In genomic region chr13:9314099-9314712, GRCm38 (mm10) we compare ENCODE assay signal across 8 mouse cellular contexts. TPM values are rescaled to one million over a fixed set of nuclear protein-coding genes. Genes with fewer than 3 reads are reported as not detected.
DNase-seq lines count a peak whose midpoint lies in the region; ATAC-seq and TF ChIP-seq lines count a peak whose summit lies in the region.
"Had no signal": no experiment of that assay in that cellular context is flagged by ENCODE, and none has a peak within 500 bp of the region (broad histone marks: within the 10 kb centered on the region; RNA-seq: fewer than 3 reads in every experiment).

No protein-coding gene starts in this region.

- TF ChIP-seq CTCF in kidney, adult 2 months (conservative IDR thresholded peaks at IDR 0.05; ENCODE audit: insufficient read depth, insufficient read length, low read depth, low read length): no peak

- TF ChIP-seq POLR2A in kidney, adult 2 months (IDR thresholded peaks at IDR 0.05; ENCODE audit: low read depth, low read length): no peak

- H3K4me2 ChIP-seq in kidney, embryonic 14.5 days (replicated peaks; ENCODE audit: low read depth, low read length): no peak overlapping the region
- peak overlapping the region; percentile 33; the same call in 1 of the 2 replicates for H3K4me2 ChIP-seq in heart, embryonic 15.5 days
- H3K4me2 ChIP-seq in lung, embryonic 15.5 days: no peak overlapping the region

- peaks cover 21% of the 10 kb centered on the region for H3K4me1 ChIP-seq in kidney, adult 2 months (ENCODE audit: control insufficient read depth, insufficient read depth, low read length)
- H3K4me1 ChIP-seq in kidney, embryonic 14.5 days (ENCODE audit: control insufficient read depth, insufficient read depth, low read length): no peaks in the 10 kb centered on the region; the same call in 1 of the 2 replicates
- peaks cover 39% of the 10 kb centered on the region for H3K4me1 ChIP-seq in heart, embryonic 15.5 days (replicated peaks)
- H3K4me1 ChIP-seq in lung, embryonic 15.5 days: peaks cover 11% of the 10 kb centered on the region

- no peak overlapping the region for H3K27ac ChIP-seq in kidney, adult 2 months (ENCODE audit: insufficient read depth, low read depth, low read length)
- no peak overlapping the region for H3K27ac ChIP-seq in kidney, embryonic 14.5 days (ENCODE audit: low read depth, low read length)
- H3K27ac ChIP-seq in heart, embryonic 15.5 days: peak overlapping the region; percentile 75
- H3K27ac ChIP-seq in lung, embryonic 15.5 days: peak overlapping the region; percentile 43

- no peak overlapping the region for H3K9ac ChIP-seq in kidney, embryonic 14.5 days (ENCODE audit: low read depth, low read length)
- no peak overlapping the region for H3K9ac ChIP-seq in heart, embryonic 15.5 days
- H3K9ac ChIP-seq in lung, embryonic 15.5 days: no peak overlapping the region

- no peaks in the 10 kb centered on the region for H3K9me3 ChIP-seq in kidney, embryonic 14.5 days (ENCODE audit: control insufficient read depth, low read length)
- no peaks in the 10 kb centered on the region for H3K9me3 ChIP-seq in heart, embryonic 15.5 days (replicated peaks)
- H3K9me3 ChIP-seq in lung, embryonic 15.5 days: no peaks in the 10 kb centered on the region

- H3K36me3 ChIP-seq in kidney, adult 2 months (ENCODE audit: control insufficient read depth, insufficient read depth, low read length): no peaks in the 10 kb centered on the region
- H3K36me3 ChIP-seq in kidney, embryonic 14.5 days (ENCODE audit: control insufficient read depth, insufficient read depth, low read length): no peaks in the 10 kb centered on the region
- no peaks in the 10 kb centered on the region for H3K36me3 ChIP-seq in heart, embryonic 15.5 days
- H3K36me3 ChIP-seq in lung, embryonic 15.5 days: no peaks in the 10 kb centered on the region

- H3K4me3 ChIP-seq in kidney, adult 2 months (ENCODE audit: insufficient read depth, low read depth, low read length): no peak overlapping the region
- H3K4me3 ChIP-seq in kidney, embryonic 14.5 days (ENCODE audit: low read length): no peak overlapping the region
- H3K4me3 ChIP-seq in heart, embryonic 15.5 days: no peak overlapping the region
- H3K4me3 ChIP-seq in lung, embryonic 15.5 days: no peak overlapping the region

- ATAC-seq in kidney, embryonic 14.5 days (ENCODE audit: low FRiP score, low TSS enrichment): no peak
- peak; percentile 85 for ATAC-seq in heart, embryonic 15.5 days (replicated peaks; ENCODE audit: insufficient number of reproducible peaks, insufficient read depth, low FRiP score, low read depth)
- no peak for ATAC-seq in lung, embryonic 15.5 days (ENCODE audit: borderline replicate concordance, extremely low read depth, low FRiP score, low TSS enrichment)
- ATAC-seq: Patski had no signal

- no peaks in the 10 kb centered on the region for H3K27me3 ChIP-seq in kidney, adult 2 months (replicated peaks; ENCODE audit: control insufficient read depth, insufficient read depth, low read length)
- H3K27me3 ChIP-seq in kidney, embryonic 14.5 days (ENCODE audit: control insufficient read depth, insufficient read depth, low read length): no peaks in the 10 kb centered on the region
- H3K27me3 ChIP-seq in heart, embryonic 15.5 days: no peaks in the 10 kb centered on the region
- H3K27me3 ChIP-seq in lung, embryonic 15.5 days: no peaks in the 10 kb centered on the region
- H3K27me3 ChIP-seq: Patski had no signal

- WGBS in kidney, adult 2 months: 58% methylated on average over 2 of the region's 2 CpGs
- 82% methylated on average over 2 of the region's 2 CpGs for WGBS in kidney, embryonic 14.5 days
- 44% methylated on average over 2 of the region's 2 CpGs for WGBS in heart, embryonic 15.5 days
- 45% methylated on average over 2 of the region's 2 CpGs for WGBS in lung, embryonic 15.5 days

- peak; percentile 40 for DNase-seq in kidney, adult 2 months
- peak; percentile 53 for DNase-seq in adrenal gland, postnatal 25 days
- DNase-seq in retina, postnatal 1 day: no peak
- no peak for DNase-seq in B cell, adult 2 months

RNA-seq across cellular contexts. Expression of gene Dip2c, which starts 37.9 kb away (rescaled TPM):
- 11.0 and 12.5 TPM in 2 replicates for polyA plus RNA-seq in kidney, adult 2 months (2012; rRNA removed)
- 5.1 and 7.3 TPM in 2 replicates for polyA plus RNA-seq in kidney, embryonic 14.5 days (2014; fragmentation: Nextera tagmentation; extraction: Ambion mirVana)
- 24.6 and 29.0 TPM in 2 replicates for total RNA-seq in adrenal gland, postnatal 25 days (2021)
- polyA plus RNA-seq in heart, embryonic 15.5 days (2015; fragmentation: Nextera tagmentation; extraction: Ambion mirVana): 6.3 and 6.4 TPM in 2 replicates
- 4.6 and 4.9 TPM in 2 replicates for polyA plus RNA-seq in lung, embryonic 15.5 days (2015; fragmentation: Nextera tagmentation; extraction: Ambion mirVana)

Comparison
In these comparisons a context has a peak if more than half of its experiments do, and no peak if none do; other contexts are left out.
1. DNase-seq: peak in kidney, adult 2 months (single experiment) and adrenal gland, postnatal 25 days (single experiment); none in retina, postnatal 1 day (single experiment) and B cell, adult 2 months (0 of 2).
2. H3K27ac ChIP-seq: peak in heart, embryonic 15.5 days (single experiment) and lung, embryonic 15.5 days (single experiment); none in kidney, adult 2 months (single experiment) and kidney, embryonic 14.5 days (single experiment).